Mouse (Mus musculus) neural tube, embryonic 14.5 days (tissue): ENCODE measurements around the gene Arf3. TPM values are rescaled to one million over a fixed set of nuclear protein-coding genes. Genes with fewer than 3 reads are reported as not detected.

Experiments used
- ATAC-seq: fragments of 200-750 bp; cut with Nextera tagmentation; 2 replicates; pipeline ENCODE4 v1.8.0; 2017; ENCODE audit warnings: low read depth, mild to moderate bottlenecking, moderate TSS enrichment, moderate library complexity
- H3K27ac ChIP-seq: fragments of 300-500 bp; sonication (generic); 2 replicates; pipeline ENCODE4 v1.5.1; 2014; ENCODE audit warnings: low read depth, mild to moderate bottlenecking, control low read depth, low read length, moderate library complexity, mixed read lengths
- H3K27me3 ChIP-seq: fragments of 300-500 bp; sonication (generic); 2 replicates; pipeline ENCODE4 v1.6.1; 2014; ENCODE audit warnings: low read length; ENCODE audit not compliant: control insufficient read depth, insufficient read depth
- H3K36me3 ChIP-seq: fragments of 300-500 bp; sonication (generic); 2 replicates; pipeline ENCODE4 v1.6.1; 2014; ENCODE audit warnings: low read length, mixed read lengths; ENCODE audit not compliant: control insufficient read depth, insufficient read depth
- H3K4me1 ChIP-seq: fragments of 300-500 bp; sonication (generic); 2 replicates; pipeline ENCODE4 v1.6.1; 2014; ENCODE audit warnings: low read length; ENCODE audit not compliant: control insufficient read depth, insufficient read depth
- H3K4me2 ChIP-seq: fragments of 300-500 bp; sonication (generic); 2 replicates; pipeline ENCODE4 v1.6.1; 2014; ENCODE audit warnings: mild to moderate bottlenecking, low read depth, low read length, control low read depth
- H3K4me3 ChIP-seq: fragments of 300-500 bp; sonication (generic); 2 replicates; pipeline ENCODE4 v1.5.1; 2014; ENCODE audit warnings: low read depth, low read length, control low read depth, mixed read lengths
- H3K9ac ChIP-seq: fragments of 300-500 bp; sonication (generic); replicated peaks from 2 replicates; pipeline ENCODE4 v1.6.1; 2014; ENCODE audit warnings: low read depth, mild to moderate bottlenecking, control low read depth, low read length, mixed read lengths
- H3K9me3 ChIP-seq: fragments of 300-500 bp; sonication (generic); 2 replicates; pipeline ENCODE4 v1.6.1; 2016; ENCODE audit warnings: low read length; ENCODE audit not compliant: control insufficient read depth
- WGBS: fragments of 180-500 bp; shearing (Covaris S2); extraction: QIAGEN DNeasy Blood & Tissue Kit; methylation state at CpG from one replicate; pipeline ENCODE4 v1.1.7; 2014; 5-methylcytosine and 5-hydroxymethylcytosine counted together
- polyA plus RNA-seq: library from polyadenylated mRNA; unstranded; fragments of >200 nt; fragmentation: Nextera tagmentation; extraction: Ambion mirVana; gene quantifications from 2 replicates; pipeline ENCODE4 v1.2.1, GENCODE M21; 2014

Arf3 gene
- polyA plus RNA-seq, 1 experiment from 2014 or later, result 66.3 TPM

DNA sequence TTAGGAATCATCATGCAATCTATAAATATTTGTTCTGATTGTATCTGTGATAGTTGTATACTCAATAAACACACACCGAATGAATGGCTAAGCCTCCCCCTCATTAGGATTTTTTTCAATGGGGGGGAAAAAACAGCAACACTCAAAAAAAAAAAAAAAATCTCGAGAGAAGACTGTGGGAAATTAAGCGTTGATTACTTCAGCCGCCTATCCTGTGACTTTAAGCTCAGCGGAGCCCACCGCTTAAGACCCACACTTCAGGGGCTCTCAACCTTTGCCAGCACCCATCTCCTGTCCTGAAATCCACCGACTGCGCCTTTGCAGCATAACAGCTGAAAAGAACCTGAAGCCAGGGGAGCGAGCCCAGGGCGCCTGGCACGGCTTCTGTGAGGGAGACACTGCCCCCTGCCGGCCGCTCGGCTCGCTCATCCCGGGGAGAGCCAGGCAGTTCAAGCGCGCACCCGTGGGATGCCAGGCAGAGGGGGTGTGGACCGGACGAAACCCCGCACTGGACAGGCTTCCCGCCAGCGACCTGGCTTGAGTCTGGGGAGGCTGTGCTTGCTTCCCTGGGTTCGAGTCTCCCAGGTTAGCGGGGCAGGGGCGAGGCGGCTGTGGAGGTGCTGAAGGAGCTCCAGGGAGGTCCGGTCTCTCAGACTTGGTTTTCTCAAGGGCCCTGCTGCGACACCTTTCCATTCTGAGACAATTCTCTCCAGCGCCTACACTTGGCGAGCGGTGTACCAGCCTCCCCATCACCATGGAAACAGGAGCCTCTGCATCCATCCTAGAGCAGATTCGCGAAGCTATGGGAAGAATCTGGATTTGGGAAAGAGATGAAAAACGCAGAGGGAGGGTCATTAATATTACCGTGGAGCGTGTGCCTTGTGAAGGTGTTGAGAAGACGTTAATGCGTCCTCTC lies 63.6 kb downstream of the Arf3 start:
- Histone ChIP-seq H3K4me1 (no peaks in the 10 kb centered on the region; the same call in 1 of the 2 replicates), H3K9me3 (no peaks in the 10 kb centered on the region), H3K4me2 (peak overlapping the region; percentile 61), H3K36me3 (no peaks in the 10 kb centered on the region), H3K27ac (peak overlapping the region; percentile 45), H3K27me3 (peaks cover 5% of the 10 kb centered on the region; the same call in 1 of the 2 replicates), H3K4me3 (peak overlapping the region; percentile 37), H3K9ac (peak overlapping the region; percentile 29; the same call in 1 of the 2 replicates)
- ATAC-seq, result peak; percentile 91
- WGBS, result 5% methylated on average over 40 of the region's 40 CpGs

- Histone ChIP-seq H3K36me3 (no peaks in the 10 kb centered on the region), H3K9me3 (no peaks in the 10 kb centered on the region), H3K4me1 (no peaks in the 10 kb centered on the region; the same call in 1 of the 2 replicates), H3K4me3 (no peak overlapping the region), H3K4me2 (no peak overlapping the region), H3K9ac (no peak overlapping the region), H3K27me3 (peaks cover 3% of the 10 kb centered on the region; the same call in 1 of the 2 replicates), H3K27ac (no peak overlapping the region)
- 50% methylated on average over 8 of the region's 8 CpGs for WGBS
- ATAC-seq, result no peak
These were observed 66.8 kb downstream of the Arf3 start for GRCm38 (mm10) chr15:98696216-98696615.

GRCm38 (mm10) chr15:98695726-98696125 lies 67.3 kb downstream of the Arf3 start:
- Histone ChIP-seq H3K27me3 (no peaks in the 10 kb centered on the region), H3K9ac (no peak overlapping the region), H3K27ac (no peak overlapping the region), H3K36me3 (no peaks in the 10 kb centered on the region), H3K4me1 (no peaks in the 10 kb centered on the region; the same call in 1 of the 2 replicates), H3K4me2 (no peak overlapping the region), H3K4me3 (no peak overlapping the region), H3K9me3 (no peaks in the 10 kb centered on the region)
- no peak for ATAC-seq
- WGBS, result 36% methylated on average over 9 of the region's 9 CpGs

- no peak overlapping the region for H3K4me3 ChIP-seq
- 59% methylated on average over 11 of the region's 11 CpGs for WGBS
- no peaks in the 10 kb centered on the region for H3K4me1 ChIP-seq
- ATAC-seq, result no peak
- no peak overlapping the region for H3K4me2 ChIP-seq
- no peaks in the 10 kb centered on the region for H3K9me3 ChIP-seq
- no peak overlapping the region for H3K9ac ChIP-seq
- no peaks in the 10 kb centered on the region for H3K27me3 ChIP-seq
- no peaks in the 10 kb centered on the region for H3K36me3 ChIP-seq
- H3K27ac ChIP-seq, result no peak overlapping the region
These were observed 70.8 kb downstream of the Arf3 start for GRCm38 (mm10) chr15:98692171-98692715.

DNA sequence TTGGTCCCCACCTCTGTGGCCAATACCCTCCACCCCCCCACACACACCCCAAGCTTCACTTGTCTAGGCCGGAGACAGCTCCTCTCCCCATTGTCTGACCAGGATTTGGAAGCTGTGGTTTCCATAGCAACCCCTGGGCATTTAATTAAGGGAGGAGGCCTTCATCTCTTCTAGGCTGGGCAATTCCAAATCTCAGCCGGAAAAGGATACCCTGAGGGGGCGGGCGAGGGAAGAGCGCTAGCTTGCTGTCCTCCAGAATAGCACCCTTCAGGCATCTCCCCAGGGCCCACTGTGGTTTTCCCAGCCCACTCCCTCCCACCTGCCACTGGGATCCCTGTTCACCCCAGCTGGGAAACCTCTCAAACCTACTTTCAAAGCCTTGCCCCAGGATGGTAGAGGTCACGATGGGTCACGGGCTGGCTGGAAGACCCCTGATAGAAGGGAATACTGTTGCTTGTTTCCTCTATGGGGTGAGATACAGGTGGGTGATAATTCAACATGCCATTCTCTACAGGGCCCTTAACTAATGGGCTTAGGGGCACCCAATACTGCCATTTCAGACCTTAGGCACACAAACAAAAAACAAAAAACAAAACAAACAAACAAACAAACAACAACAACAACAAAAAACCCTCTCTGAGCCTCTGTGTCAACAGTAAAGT lies 71.4 kb downstream of the Arf3 start:
- no peak for ATAC-seq
- WGBS, result 12% methylated on average over 7 of the region's 7 CpGs
- Histone ChIP-seq H3K9ac (no peak overlapping the region), H3K4me2 (no peak overlapping the region), H3K27me3 (no peaks in the 10 kb centered on the region), H3K9me3 (no peaks in the 10 kb centered on the region), H3K4me1 (no peaks in the 10 kb centered on the region), H3K27ac (no peak overlapping the region), H3K4me3 (no peak overlapping the region), H3K36me3 (no peaks in the 10 kb centered on the region)

DNA sequence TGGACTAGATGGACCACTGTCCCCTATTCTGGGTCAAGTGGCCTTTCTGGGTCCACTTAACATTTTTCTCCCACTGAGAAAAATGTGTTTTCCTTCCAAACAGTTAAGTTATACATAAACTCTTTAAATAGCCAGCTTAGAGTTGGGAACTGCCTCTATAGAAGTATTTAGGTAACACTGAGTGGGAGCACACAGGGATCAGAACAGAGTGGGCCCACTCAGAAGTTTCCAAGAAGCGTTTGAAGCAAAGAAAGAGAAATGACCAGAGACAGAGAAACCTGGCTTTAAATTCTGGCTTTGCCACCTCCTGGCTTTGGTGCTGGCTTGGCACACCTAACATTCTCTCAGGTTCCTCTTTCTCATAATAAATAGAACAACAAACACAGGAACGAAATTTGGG lies 73.3 kb downstream of the Arf3 start:
- H3K4me2 ChIP-seq, result no peak overlapping the region
- WGBS, result 90% methylated on average over 2 of the region's 2 CpGs
- no peaks in the 10 kb centered on the region for H3K36me3 ChIP-seq
- H3K27me3 ChIP-seq, result no peaks in the 10 kb centered on the region
- H3K9ac ChIP-seq, result no peak overlapping the region
- H3K9me3 ChIP-seq, result no peaks in the 10 kb centered on the region
- no peak overlapping the region for H3K27ac ChIP-seq
- H3K4me3 ChIP-seq, result no peak overlapping the region
- H3K4me1 ChIP-seq, result no peaks in the 10 kb centered on the region
- ATAC-seq, result no peak

Other genes with a start within 250 kb of the Arf3 start
- gene Kansl2, start 228.9 kb downstream of the Arf3 start, polyA plus RNA-seq, result 99.6 and 105 TPM in 2 replicates
- 70.7 and 72.0 TPM in 2 replicates for gene Ccnt1, start 192.3 kb downstream of the Arf3 start, polyA plus RNA-seq
- 0.40 TPM in 1 of 2 replicates, not detected in the other for gene 4930415O20Rik, start 192.2 kb downstream of the Arf3 start, polyA plus RNA-seq
- gene Adcy6, start 153.1 kb downstream of the Arf3 start, polyA plus RNA-seq, result 10.2 and 11.6 TPM in 2 replicates
- 84.9 and 101 TPM in 2 replicates for gene Cacnb3, start 132.4 kb downstream of the Arf3 start, polyA plus RNA-seq
- gene Ddx23, start 100.3 kb downstream of the Arf3 start, polyA plus RNA-seq, result 17.9 and 24.9 TPM in 2 replicates
- 4.7 and 7.3 TPM in 2 replicates for gene Rnd1, start 85.8 kb downstream of the Arf3 start, polyA plus RNA-seq
- gene Ccdc65, start 55.0 kb downstream of the Arf3 start, polyA plus RNA-seq, result 5.2 and 6.0 TPM in 2 replicates
- 3.6 and 7.1 TPM in 2 replicates for gene Fkbp11, start 35.0 kb downstream of the Arf3 start, polyA plus RNA-seq
- 0.19 TPM in 1 of 2 replicates, not detected in the other for gene Wnt10b, start 14.9 kb upstream of the Arf3 start, polyA plus RNA-seq
- 1.9 and 3.9 TPM in 2 replicates for gene Wnt1, start 26.6 kb upstream of the Arf3 start, polyA plus RNA-seq
- 0.44 and 0.54 TPM in 2 replicates for gene Ddn, start 46.3 kb upstream of the Arf3 start, polyA plus RNA-seq
- gene Prkag1, start 68.3 kb upstream of the Arf3 start, polyA plus RNA-seq, result 57.7 and 61.6 TPM in 2 replicates
- 14.4 and 16.8 TPM in 2 replicates for gene Kmt2d, start 108.0 kb upstream of the Arf3 start, polyA plus RNA-seq
- 19.9 and 21.3 TPM in 2 replicates for gene Rhebl1, start 131.3 kb upstream of the Arf3 start, polyA plus RNA-seq
- gene Dhh, start 135.3 kb upstream of the Arf3 start, polyA plus RNA-seq, result 0.32 and 2.0 TPM in 2 replicates
- 7.3 and 10.5 TPM in 2 replicates for gene Lmbr1l, start 155.0 kb upstream of the Arf3 start, polyA plus RNA-seq
- gene Tuba1b, start 171.4 kb upstream of the Arf3 start, polyA plus RNA-seq, result 1,186 and 1,301 TPM in 2 replicates
- gene Gm49450, start 190.3 kb upstream of the Arf3 start, polyA plus RNA-seq, result not detected in 2 replicates
- 13,706 and 14,496 TPM in 2 replicates for gene Tuba1a, start 190.5 kb upstream of the Arf3 start, polyA plus RNA-seq